Mouse (Mus musculus) frontal cortex, adult 2 months (tissue): Measurements from ENCODE around the gene Bcl11b. TPM values are rescaled to one million over a fixed set of nuclear protein-coding genes. Genes with fewer than 3 reads are reported as not detected.
A peak's percentile ranks its signal among the peaks of the same experiment; 100 is the strongest.

Experiments used
- DNase-seq, 2 experiments: peaks; one replicate each; pipeline ENCODE4 v3.0.0; 2022; ENCODE audit warnings: low spot score in 1 of 2; ENCODE audit errors: extremely low spot score in 1 of 2
- polyA plus RNA-seq: library from polyadenylated mRNA; depleted of rRNA; stranded (reverse); fragments of >200 nt; gene quantifications from 2 replicates; pipeline ENCODE4 v1.2.3, GENCODE M21; 2012

Bcl11b gene
- polyA plus RNA-seq, 1 experiment: 43.9 TPM

DNA sequence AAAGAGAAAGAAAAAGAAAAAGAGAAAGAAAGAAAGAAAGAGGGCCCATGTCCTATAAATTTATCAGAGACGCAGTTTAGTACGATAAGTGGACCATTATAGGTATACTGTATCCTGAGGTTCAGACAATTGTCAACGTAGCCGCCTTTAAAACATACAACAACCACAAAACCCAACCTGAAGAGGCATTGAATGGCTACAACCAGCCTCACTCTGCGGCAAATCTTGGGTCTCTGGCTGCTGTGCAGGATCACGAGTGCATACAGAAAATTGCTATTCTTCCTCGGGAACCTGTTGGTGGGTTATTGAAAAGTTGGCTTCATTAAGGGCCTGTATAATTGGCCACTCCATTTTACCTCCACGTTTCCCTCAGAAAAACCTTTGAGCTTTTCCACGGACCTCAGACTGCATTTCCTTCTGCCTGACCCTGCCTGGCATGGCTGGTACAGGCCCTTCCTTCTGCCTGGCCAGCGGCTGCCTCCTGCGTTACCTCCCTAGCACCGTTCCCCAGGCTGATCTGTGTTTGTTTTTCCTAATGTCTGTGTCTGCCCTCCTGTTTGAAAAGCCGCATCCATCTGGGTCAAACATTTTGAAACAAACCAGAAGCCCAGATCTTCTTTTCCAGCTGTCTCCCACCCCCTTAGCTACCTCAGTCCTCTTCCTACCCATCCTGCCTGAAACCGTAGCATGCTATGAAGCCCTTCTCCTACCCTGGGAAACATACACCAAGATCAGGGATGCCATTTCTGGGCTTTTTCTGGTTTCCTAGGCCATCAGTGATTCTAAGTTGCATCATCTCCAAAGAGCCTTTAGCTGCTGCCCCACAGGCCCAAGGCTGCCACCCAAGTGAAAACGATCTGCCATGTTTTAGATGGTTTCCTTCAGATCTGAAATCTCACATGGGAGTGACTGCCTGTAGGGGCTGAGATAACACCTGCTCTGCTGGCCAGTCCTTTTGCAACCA is 3.4 kb downstream of the Bcl11b start:
- DNase-seq: no peak

GRCm38 (mm10) chr12:107998746-107999145 is 4.7 kb downstream of the Bcl11b start:
- peak; percentile 68 to 93 for DNase-seq

DNA sequence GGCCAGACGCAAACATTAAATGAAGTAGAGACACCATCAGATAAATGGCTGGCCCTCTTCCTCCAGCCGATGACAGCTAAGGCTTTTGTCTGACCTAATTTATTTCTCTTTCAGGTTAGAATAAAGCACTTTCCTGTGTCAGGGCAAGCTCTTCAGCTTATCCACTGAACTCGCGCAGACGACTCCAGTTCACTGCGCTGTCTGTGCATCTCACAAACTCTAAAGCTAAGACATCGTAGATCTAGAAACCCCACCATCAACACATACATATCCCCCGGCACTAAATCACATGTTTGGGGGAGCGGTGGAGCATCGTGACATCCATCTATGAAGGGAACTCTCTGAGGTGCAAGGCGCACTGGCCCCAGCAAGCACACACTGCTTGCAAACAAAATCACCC is 5.5 kb downstream of the Bcl11b start:
- peak in 1 of 2 experiments; percentile 19 for DNase-seq

DNA sequence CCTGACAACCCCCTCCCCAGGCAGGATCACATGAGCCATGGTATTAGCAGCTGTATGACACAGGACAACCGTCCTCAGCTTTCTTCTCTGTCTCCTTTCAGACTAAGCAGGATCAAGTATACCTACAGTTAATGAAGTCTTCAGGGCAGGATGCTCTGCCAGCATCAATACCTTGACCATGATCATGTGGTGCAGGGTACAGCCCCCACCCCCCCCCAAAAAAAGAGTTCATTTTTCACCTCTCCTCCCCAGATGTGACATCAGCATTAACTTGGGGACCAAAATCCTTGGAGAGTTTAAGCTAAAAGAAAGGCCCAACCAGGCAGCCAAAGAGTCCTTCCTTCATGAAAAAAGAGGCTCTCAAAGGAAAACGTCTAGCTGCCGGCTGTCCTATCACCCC is 6.2 kb downstream of the Bcl11b start:
- no peak for DNase-seq

DNA sequence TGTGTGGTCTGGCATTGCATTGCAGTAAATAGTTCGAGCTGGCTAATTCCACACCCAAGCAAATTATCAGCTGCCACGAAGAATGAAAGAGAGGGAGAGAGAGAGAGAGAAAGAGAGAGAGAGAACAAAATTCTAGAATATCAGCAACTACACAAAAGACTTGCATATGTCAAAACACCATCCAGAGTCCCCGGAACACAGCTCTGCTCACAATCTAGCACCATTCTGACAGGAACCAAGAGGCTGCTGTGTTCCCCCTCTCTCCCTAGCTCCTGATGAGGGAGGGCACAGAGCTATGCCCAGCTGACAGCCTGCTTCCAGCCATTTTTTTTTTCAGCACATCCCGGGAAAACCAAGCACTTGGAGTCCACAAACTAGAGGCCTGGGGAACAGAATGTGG is 6.6 kb downstream of the Bcl11b start:
- peak in 1 of 2 experiments; percentile 12 for DNase-seq

GRCm38 (mm10) chr12:107996216-107996615 is 7.2 kb downstream of the Bcl11b start:
- peak in 1 of 2 experiments; percentile 12 for DNase-seq

DNA sequence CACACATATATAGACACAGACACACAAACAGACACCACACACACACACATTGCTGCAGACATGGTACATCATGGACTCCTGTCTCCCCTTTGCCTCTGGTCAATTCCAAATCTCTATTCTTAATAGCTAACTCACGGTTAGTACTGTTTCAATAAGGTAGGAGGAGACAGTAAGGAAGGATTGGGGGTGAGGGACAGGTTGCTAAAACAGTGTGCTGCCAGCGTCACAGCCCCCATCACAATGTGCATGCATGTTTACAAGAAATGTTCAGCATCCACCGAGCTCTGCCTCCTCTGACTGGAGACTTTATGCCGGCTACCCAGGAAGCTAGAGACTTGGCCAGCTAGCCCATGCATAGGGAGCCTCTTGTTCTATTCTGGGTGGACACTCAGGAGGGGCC is 9.0 kb downstream of the Bcl11b start:
- DNase-seq: no peak

- no peak for DNase-seq
These were observed 10.4 kb downstream of the Bcl11b start for GRCm38 (mm10) chr12:107993029-107993428.

DNA sequence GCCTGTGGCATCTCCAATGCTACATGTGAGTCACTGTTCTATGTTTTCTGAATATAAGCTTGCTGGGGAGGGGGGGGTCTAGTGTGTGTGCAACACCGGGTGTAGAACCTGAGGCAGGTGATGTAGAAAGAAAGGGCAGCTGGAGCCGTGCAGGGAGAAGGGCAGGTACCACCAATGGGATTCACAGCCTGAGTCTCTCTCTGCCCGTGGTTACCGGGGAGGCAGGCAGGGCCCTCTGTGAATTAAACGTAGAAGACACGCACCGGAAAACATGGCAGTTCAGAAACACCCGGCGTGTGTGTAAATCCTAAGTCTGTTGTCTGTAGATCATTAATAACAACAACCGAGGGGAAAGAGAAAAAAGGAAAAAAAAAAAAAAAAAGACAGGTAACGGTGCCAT is 12.2 kb downstream of the Bcl11b start:
- no peak for DNase-seq

- DNase-seq: no peak
These were observed 20.2 kb downstream of the Bcl11b start for GRCm38 (mm10) chr12:107983211-107983610.

GRCm38 (mm10) chr12:107982306-107982705 is 21.1 kb downstream of the Bcl11b start:
- no peak for DNase-seq

GRCm38 (mm10) chr12:107981231-107981630 is 22.2 kb downstream of the Bcl11b start:
- DNase-seq: no peak

DNA sequence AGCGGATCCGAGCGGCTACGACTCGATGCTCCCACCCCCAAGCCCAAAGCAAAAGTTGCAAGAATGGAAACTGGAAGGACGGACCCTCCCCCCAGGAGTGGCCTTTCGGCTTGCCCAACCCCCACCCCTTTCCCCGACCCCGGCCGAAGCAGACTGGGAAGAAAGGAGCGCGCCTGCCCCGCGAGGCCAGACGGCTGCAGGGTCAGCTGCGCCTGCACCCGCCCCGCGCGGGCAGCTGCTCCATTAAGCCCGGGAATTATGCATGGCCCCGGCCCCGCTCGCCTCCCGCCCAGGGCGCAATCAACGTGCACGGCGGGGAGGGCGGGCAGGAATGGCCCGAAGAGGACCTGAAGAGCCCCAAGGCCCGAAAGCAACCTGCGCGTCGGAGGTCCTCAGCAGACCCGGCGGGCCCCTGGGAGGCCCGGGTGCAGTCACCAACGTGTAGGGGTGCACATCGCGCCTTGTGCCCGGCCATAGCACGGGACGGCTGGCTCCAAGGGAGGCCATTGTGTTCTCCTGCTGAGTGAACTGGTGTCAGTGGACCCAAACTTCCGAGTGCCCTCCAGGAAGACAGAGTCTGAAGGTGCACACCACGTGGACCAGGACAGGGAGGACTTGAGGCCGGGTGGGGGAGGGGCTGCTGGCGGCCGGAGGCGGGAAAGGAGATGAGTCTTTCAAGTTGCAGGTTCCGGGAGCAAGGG is 23.0 kb downstream of the Bcl11b start:
- DNase-seq: no peak

DNA sequence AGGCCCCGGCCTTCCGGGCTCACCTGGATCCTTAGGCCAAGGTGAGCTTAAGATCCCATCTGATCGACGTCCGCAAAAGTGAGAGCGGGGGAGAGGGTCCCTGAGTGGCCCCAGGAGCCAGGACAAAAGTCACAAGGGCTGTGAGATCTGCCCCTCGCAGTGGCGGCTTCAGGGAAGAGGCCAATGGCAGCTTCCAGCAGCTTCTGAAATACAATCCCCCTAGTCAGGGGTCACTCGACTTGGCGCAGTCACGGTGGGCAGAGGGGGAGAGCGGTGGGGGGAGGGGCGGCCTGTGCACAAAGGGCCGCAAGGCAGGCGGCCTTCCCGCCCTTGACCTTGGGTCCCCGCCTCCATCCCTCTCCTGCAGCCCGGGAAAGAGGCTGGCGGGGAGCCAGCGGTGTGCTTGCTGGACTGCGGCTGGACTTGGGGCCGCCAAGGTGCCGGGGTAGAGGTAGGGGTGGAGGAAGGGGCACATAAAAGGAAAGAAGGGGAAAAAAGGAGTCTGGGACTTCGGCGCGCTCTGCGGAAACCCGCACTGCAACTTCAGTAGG is 23.6 kb downstream of the Bcl11b start:
- no peak for DNase-seq

GRCm38 (mm10) chr12:107978736-107979255 is 24.6 kb downstream of the Bcl11b start:
- no peak for DNase-seq

- DNase-seq: no peak
These were observed 25.3 kb downstream of the Bcl11b start for GRCm38 (mm10) chr12:107978063-107978462.

DNA sequence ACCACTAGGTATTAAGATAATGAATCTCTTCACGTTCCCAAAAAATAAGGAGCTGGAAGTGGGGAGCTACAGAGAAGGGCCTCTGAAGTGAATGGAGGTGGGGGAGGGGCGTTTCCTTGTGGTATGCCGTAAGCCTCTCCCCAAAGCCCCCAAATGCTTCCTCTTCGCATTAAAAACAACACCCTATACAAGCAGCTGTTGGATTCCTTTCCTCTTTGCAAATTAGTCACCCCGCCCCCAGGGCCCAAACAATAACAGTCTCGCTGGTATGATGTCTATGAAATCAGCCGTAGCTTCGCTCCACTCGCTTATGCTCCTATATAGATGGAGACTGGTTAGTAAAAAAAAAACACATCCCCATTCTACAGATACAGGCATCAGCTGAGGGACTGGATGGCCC is 25.9 kb downstream of the Bcl11b start:
- no peak for DNase-seq

GRCm38 (mm10) chr12:107977086-107977485 is 26.3 kb downstream of the Bcl11b start:
- no peak for DNase-seq

- no peak for DNase-seq
These were observed 26.8 kb downstream of the Bcl11b start for GRCm38 (mm10) chr12:107976571-107977001.

GRCm38 (mm10) chr12:107975897-107976570 is 27.4 kb downstream of the Bcl11b start:
- DNase-seq: peak; percentile 61 to 73
